Mouse (Mus musculus) midbrain, postnatal 0 days (tissue): ENCODE data around the gene Gemin5. TPM values are rescaled to one million over a fixed set of nuclear protein-coding genes. Genes with fewer than 3 reads are reported as not detected.
A peak's percentile ranks its signal among the peaks of the same experiment; 100 is the strongest.

Experiments
- ATAC-seq: fragments of 200-750 bp; cut with Nextera tagmentation; 2 replicates; pipeline ENCODE4 v1.8.0; 2017; ENCODE audit warnings: moderate number of reproducible peaks, mild to moderate bottlenecking, moderate TSS enrichment, moderate library complexity; ENCODE audit not compliant: low FRiP score
- DNase-seq: peaks from one replicate; pipeline ENCODE4 v3.0.0-alpha.2; 2015; ENCODE audit warnings: low spot score
- H3K27ac ChIP-seq: fragments of 300-500 bp; sonication (generic); 2 replicates; pipeline ENCODE4 v1.5.1; 2014; ENCODE audit warnings: low read depth, mild to moderate bottlenecking, low read length, mixed read lengths
- H3K27me3 ChIP-seq: fragments of 300-500 bp; sonication (generic); 2 replicates; pipeline ENCODE4 v1.6.1; 2014; ENCODE audit warnings: low read length, control low read depth, mixed read lengths; ENCODE audit not compliant: insufficient read depth
- H3K36me3 ChIP-seq: fragments of 300-500 bp; sonication (generic); 2 replicates; pipeline ENCODE4 v1.6.1; 2014; ENCODE audit warnings: low read length, control low read depth, mixed read lengths; ENCODE audit not compliant: insufficient read depth
- H3K4me1 ChIP-seq: fragments of 300-500 bp; sonication (generic); 2 replicates; pipeline ENCODE4 v1.6.1; 2014; ENCODE audit warnings: mild to moderate bottlenecking, control low read depth, antibody characterized with exemption, low read length, mixed read lengths; ENCODE audit not compliant: insufficient read depth
- H3K4me2 ChIP-seq: fragments of 300-500 bp; sonication (generic); 2 replicates; pipeline ENCODE4 v1.6.1; 2014; ENCODE audit warnings: low read depth, mild to moderate bottlenecking, low read length, mixed read lengths; ENCODE audit not compliant: poor library complexity, severe bottlenecking
- H3K4me3 ChIP-seq: fragments of 300-500 bp; sonication (generic); 2 replicates; pipeline ENCODE4 v1.5.1; 2014; ENCODE audit warnings: low read depth, mild to moderate bottlenecking, low read length, moderate library complexity
- H3K9ac ChIP-seq: fragments of 300-500 bp; sonication (generic); replicated peaks from 2 replicates; pipeline ENCODE4 v1.6.1; 2014; ENCODE audit warnings: mild to moderate bottlenecking, low read length, moderate library complexity, mixed read lengths; ENCODE audit not compliant: poor library complexity, severe bottlenecking
- H3K9me3 ChIP-seq: fragments of 300-500 bp; sonication (generic); 2 replicates; pipeline ENCODE4 v1.6.1; 2016; ENCODE audit warnings: low read length, control low read depth
- CTCF ChIP-seq: IDR thresholded peaks from 2 replicates; pipeline ENCODE4 v1.5.1; 2016; ENCODE audit warnings: antibody characterized with exemption, mild to moderate bottlenecking
- WGBS: fragments of 180-500 bp; shearing (Covaris S2); extraction: QIAGEN DNeasy Blood & Tissue Kit; methylation state at CpG from one replicate; pipeline ENCODE4 v1.1.7; 2014; 5-methylcytosine and 5-hydroxymethylcytosine counted together
- polyA plus RNA-seq: library from polyadenylated mRNA; unstranded; fragments of >200 nt; fragmentation: Nextera tagmentation; extraction: Ambion mirVana; gene quantifications from 2 replicates; pipeline ENCODE4 v1.2.1, GENCODE M21; 2015
- total RNA-seq: library from RNA; depleted of rRNA; stranded (reverse); fragments of >200 nt; gene quantifications from 2 replicates; pipeline ENCODE4 v1.2.3, GENCODE M21; 2014

Gene Gemin5
- total and polyA plus RNA-seq, 2 experiments from 2014 or later: 9.9 to 19.2 TPM

DNA sequence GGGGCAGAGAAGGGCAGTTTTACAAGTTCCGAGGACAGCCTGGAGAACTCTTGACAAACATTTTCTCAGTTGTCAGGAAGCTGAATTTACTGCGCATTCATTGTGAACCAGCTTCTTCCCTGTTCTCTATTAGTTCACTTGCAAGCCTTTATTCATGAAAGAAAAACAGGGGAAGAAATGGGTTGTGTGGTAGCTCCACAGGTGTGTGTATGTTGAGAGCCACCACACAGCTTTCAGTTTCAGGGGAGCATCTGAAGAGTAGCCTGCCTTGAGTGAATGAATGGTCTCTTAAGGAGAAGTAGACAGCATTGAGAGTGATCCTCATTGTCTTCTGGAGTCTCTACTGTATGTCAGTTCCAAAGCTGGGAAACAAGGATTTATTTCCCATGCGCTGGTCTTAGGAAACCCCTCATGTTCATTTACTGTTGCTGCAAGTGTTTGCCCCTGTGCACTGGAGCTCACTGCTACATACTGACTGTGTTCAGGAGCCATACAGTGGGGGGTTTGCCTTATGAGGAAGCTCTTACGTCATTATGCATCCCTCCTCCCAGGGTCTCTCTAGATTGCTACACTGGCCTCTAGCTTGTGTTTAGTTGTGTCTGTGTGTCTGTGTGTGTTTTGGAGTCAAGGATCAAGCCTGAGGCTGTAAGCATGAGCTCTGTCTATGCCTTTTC is 60.5 kb downstream of the Gemin5 start:
- Histone ChIP-seq H3K9ac (no peak overlapping the region), H3K4me2 (no peak overlapping the region), H3K4me1 (peaks cover 9% of the 10 kb centered on the region; the same call in 1 of the 2 replicates), H3K4me3 (no peak overlapping the region), H3K27me3 (no peaks in the 10 kb centered on the region), H3K9me3 (no peaks in the 10 kb centered on the region), H3K36me3 (peaks cover 10% of the 10 kb centered on the region), H3K27ac (no peak overlapping the region)
- DNase-seq: no peak
- no peak for ATAC-seq
- no peak for TF ChIP-seq CTCF
- 90% methylated on average over 4 of the region's 4 CpGs for WGBS

- ATAC-seq (no peak), DNase-seq (peak; percentile 38)
- Histone ChIP-seq H3K9me3 (no peaks in the 10 kb centered on the region), H3K4me3 (no peak overlapping the region), H3K27ac (no peak overlapping the region), H3K4me2 (no peak overlapping the region), H3K9ac (no peak overlapping the region), H3K36me3 (peaks cover 9% of the 10 kb centered on the region), H3K27me3 (no peaks in the 10 kb centered on the region), H3K4me1 (peaks cover 9% of the 10 kb centered on the region; the same call in 1 of the 2 replicates)
- peak; percentile 57 for TF ChIP-seq CTCF
- 20% methylated on average over 3 of the region's 3 CpGs for WGBS
Observed at GRCm38 (mm10) chr11:58107009-58107408, 61.3 kb downstream of the Gemin5 start.

DNA sequence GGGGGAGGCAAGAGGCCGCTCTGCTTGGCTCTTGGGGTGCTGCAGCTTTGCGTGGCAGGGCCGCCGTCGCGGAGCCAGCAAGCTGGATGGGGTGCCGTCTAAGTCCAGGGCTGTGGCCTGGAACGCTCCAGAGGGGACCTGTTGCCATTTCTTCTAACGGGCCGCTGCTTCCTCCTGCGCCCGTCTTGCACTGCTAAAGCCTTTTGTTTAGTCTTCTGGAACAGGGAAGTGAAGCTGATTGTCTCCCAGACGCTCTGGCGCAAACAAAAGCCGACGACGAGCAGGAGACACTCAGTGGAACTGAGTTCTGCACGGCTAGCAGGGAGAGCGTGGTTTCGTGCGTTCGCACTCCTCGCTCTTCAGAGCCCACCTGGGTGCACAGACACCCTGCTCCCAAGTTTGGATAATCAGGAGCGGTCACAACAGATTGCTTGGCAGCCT is 64.0 kb downstream of the Gemin5 start:
- WGBS: 0% methylated on average over 24 of the region's 24 CpGs
- no peaks in the 10 kb centered on the region for H3K27me3 ChIP-seq
- peak overlapping the region; percentile 80 for H3K4me2 ChIP-seq
- peak overlapping the region; percentile 91 for H3K9ac ChIP-seq
- no peak for TF ChIP-seq CTCF
- DNase-seq: peak; percentile 21
- peak overlapping the region; percentile 85 for H3K27ac ChIP-seq
- H3K4me3 ChIP-seq: peak overlapping the region; percentile 96
- no peaks in the 10 kb centered on the region for H3K9me3 ChIP-seq
- peak; percentile 2; the same call in 1 of the 2 replicates for ATAC-seq
- H3K36me3 ChIP-seq: no peaks in the 10 kb centered on the region
- H3K4me1 ChIP-seq: peaks cover 9% of the 10 kb centered on the region; the same call in 1 of the 2 replicates

DNA sequence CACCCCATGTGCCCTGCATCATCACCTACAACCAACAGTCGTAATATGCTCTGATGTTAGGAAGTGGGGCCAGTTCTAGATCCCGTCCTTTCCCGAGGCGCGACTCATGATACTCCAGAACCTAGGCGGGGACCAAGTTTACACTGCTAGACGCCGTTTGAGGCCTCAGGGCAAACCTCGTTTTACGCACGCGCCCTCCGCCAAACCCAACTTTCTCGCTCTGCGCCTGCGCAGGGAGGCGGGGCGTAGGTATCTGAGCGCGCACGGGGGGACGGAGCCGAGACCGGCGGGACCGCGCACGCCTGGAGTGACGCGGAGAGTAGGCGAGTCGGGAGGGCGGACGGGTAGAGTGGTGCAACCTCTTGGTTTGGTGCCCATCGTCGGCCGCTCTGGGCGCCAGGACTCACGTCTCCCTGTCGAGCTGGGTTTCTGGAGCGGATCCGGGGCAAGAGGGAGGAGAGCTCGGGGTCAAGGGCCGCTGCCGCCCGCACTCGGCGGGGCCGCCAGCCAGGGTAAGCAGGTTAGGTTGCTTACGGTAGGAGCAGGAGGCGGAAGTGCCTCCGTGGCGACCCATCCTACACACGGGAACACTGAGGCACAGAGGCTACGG is 64.5 kb downstream of the Gemin5 start, which contains the start of gene Cnot8:
Gene Cnot8, plus strand, starts transcription at position 457 of the 610 bp plus-strand sequence.
- Histone ChIP-seq H3K27ac (peak within 1 kb of the TSS; percentile 85), H3K4me3 (peak within 1 kb of the TSS; percentile 96), H3K4me2 (peak within 1 kb of the TSS; percentile 80), H3K9me3 (no peaks in the 10 kb centered on the region), H3K9ac (peak within 1 kb of the TSS; percentile 91), H3K27me3 (peaks cover 3% of the 10 kb centered on the region; the same call in 1 of the 2 replicates), H3K36me3 (no peaks in the 10 kb centered on the region), H3K4me1 (peaks cover 9% of the 10 kb centered on the region; the same call in 1 of the 2 replicates)
- no peak for TF ChIP-seq CTCF
- peak; percentile 97 for ATAC-seq
- DNase-seq: peak; percentile 99
- whole genome bisulfite sequencing: under 1% methylated on average over 55 of the region's 55 CpGs

- Histone ChIP-seq H3K27me3 (peaks cover 6% of the 10 kb centered on the region; the same call in 1 of the 2 replicates), H3K9me3 (no peaks in the 10 kb centered on the region), H3K36me3 (no peaks in the 10 kb centered on the region), H3K9ac (peak overlapping the region; percentile 50), H3K4me2 (peak overlapping the region; percentile 52), H3K4me3 (peak overlapping the region; percentile 96), H3K4me1 (peaks cover 9% of the 10 kb centered on the region; the same call in 1 of the 2 replicates), H3K27ac (peak overlapping the region; percentile 83)
- DNase-seq: no peak
- TF ChIP-seq CTCF: no peak
- 47% methylated on average over 13 of the region's 13 CpGs for WGBS
- ATAC-seq: peak; percentile 59
Observed at GRCm38 (mm10) chr11:58103344-58103653, 65.0 kb downstream of the Gemin5 start.
